Mouse (Mus musculus) CD4-positive helper T cell, adult 2 months (primary cell): ENCODE data around the gene Trmt11.
A peak's percentile ranks its signal among the peaks of the same experiment; 100 is the strongest.
"Not testable (repeated sequence)": the region's sequence is repeated elsewhere in the genome, so short reads cannot be mapped to it uniquely, and the experiment has no call there.

Source experiments
- DNase-seq: peaks from one replicate; pipeline ENCODE4 v3.0.0-alpha.2; 2012; ENCODE audit warnings: low read depth, missing footprints, low spot score

The Trmt11 gene

DNA sequence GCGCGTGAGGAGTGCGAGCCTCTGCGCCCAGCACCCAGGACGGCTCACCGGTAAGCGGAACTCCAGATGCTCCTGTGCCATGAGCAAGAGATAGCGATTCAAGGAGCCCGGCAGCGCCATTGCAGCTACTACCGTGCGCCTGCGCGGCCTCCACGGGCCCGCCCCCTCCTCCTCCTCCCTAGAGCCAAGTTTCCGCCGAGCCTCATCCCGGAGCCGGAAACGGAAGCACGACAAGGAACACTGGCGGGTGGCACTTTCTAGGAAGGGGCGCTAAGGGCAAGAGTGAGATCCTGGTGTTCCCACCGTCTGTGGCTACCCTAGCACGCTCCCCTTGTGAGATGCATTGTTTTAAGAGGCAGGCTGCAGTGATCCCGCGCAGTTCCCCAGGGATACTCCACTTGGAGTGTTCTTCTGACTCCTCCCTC, at the start of gene Trmt11:
Trmt11 (minus strand) TSS at position 208 of the 425 bp plus-strand sequence.
- peak; percentile 86 for DNase-seq

DNA sequence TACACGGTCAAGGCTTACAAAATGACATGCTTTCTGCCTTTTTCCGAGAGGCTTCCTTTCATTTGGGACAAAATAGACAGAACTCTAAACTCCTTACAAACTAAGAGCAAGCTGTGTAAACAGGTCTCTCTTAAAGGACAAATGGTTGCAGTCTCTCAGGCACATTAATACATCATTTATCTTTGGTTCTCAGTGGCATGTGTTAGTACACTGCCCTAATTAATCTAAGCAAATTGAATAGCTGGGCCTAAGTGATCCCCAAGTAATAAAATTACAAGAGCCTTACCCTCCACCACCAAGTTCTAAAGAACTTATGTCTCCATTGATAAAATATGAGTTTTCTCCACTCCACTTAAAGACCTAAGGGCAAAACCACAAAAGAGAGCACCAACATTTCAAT, 47.1 kb upstream of the Trmt11 start:
- DNase-seq, result no peak

DNA sequence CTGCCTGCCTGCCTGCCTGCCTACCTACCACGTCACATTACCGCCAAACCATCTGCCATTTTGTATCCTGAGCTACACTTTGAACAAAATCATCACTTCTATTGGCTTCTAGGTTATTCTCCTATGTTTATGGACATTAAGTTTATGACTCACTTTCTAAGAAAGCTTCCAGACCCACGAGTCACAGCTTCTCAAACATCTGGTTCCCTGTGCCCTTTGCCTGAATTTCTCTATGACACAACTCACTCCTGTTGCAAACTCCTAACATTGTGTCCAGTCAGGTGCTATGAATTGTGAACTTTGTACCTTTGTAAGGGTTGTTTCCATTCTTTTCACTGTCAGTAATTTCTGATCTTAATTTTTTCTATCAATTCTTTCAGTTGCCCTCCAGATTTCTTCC, 37.7 kb upstream of the Trmt11 start:
- no peak for DNase-seq

DNA sequence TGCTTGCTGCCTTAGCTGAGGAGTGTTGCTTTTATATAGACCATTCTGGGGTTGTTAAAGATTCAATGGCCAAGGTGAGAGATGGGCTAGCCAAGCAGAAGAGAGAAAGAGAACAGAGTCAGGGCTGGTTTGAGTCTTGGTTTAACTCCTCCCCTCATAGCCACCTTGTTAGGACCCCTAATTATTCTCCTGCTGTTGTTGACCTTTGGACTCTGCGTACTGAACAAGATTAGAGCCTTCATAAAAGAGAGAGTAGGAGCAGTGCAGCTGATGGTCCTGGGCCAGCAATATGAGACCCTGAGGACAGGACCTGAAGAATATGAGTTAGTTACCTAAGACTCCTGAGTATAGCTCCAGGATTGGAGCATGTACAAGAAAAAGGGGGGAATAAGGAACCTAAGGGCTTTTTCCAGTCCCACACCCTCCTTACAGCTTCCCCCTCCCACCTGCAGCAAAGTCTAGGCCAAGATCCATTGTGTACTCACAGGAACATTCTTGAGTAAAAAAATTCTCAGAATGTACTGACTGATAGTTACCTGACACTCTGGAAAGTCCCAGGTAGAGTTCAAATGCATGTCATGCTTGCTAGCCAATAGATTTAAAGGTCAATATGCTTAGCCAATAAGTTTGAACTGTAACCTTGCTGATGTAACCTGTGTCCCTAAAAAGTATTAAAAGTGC, 36.1 kb upstream of the Trmt11 start:
- DNase-seq, result not testable (repeated sequence)

DNA sequence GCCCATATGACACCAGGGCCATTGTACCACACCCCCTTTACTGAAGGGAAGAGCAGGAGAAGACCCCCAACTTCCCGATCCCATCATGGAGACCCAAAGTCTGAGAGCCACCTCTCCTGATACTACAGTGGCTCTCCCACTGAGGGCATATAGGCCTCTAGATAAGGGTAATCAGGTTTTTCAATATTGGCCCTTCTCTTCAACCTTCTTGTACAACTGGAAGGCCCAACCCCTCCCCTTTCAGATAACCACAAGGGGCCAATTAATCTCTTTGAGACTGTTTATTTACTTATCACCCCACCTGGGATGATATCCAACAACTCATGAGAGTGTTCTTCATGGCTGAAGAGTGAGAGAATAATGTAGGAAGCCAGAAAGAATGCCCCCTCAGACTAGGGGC, 32.2 kb upstream of the Trmt11 start:
- no peak for DNase-seq

GRCm38 (mm10) chr10:30629977-30630376, 29.4 kb upstream of the Trmt11 start:
- DNase-seq, result no peak

DNA sequence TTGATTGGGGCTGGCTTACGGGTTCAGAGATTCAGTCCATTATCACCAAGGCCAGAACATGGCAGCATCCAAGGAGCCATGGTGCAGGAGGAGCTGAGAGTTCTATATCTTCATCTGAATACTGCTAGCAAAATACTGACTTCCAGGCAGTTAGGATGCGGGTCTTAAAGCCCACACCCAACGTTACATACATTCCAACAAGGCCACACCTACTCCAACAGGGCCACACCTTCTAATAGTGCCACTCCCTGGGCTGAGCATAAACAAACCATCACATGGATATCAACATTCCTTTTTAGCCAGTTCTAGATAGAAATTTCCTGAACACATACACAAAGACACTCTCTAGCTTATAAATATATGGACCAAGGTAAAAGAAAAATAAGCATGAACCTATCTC, 29.0 kb upstream of the Trmt11 start, which contains the start of gene Hint3:
Hint3 (minus strand) TSS at position 120 of the 400 bp plus-strand sequence.
- no peak for DNase-seq

GRCm38 (mm10) chr10:30628444-30628843, 27.9 kb upstream of the Trmt11 start:
- not testable (repeated sequence) for DNase-seq

DNA sequence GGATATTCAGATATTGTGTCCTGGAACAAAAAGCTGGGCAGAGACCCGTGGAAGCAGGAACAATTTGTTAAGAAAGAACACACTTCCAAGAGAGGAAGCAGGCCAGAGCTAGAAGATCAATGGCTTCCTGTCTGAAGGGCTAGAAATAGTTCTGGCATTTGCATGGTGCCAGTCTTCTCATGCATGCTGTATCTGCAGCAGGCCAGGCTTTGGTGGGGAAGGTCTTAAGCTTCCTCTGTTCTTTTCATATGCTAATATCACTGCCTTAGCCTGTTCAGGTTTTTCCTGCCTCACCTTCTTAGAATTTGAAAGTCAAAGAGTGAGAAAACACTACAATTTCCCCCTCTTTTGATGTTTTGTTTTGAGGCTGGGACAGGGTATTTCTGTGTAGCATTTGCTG, 27.0 kb upstream of the Trmt11 start:
- peak; percentile 17 for DNase-seq

GRCm38 (mm10) chr10:30624161-30625019, 23.8 kb upstream of the Trmt11 start:
- no peak for DNase-seq

DNA sequence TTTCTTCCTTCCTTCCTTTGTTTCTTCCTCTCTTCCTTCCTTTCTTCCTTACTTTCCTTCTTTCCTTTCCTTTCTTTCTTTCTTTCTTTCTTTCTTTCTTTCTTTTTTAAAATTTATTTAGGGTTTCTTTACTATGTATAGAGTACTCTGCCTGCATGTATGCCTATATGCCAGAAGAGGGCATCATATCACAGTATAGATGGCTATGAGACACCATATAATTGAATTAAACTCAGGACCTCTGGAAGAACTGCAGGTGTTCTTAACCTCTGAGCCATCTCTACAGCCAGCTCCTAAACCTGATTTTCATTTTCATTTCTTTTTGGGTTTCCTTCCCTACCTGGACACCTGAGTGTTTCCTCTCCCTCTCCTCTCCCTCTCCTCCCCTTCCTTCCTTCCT, 22.4 kb upstream of the Trmt11 start:
- peak; percentile 60 for DNase-seq

- DNase-seq, result no peak
Measured at GRCm38 (mm10) chr10:30618918-30619210, 18.3 kb upstream of the Trmt11 start.

- peak; percentile 99 for DNase-seq
Measured at GRCm38 (mm10) chr10:30618091-30618917, 17.8 kb upstream of the Trmt11 start.

DNA sequence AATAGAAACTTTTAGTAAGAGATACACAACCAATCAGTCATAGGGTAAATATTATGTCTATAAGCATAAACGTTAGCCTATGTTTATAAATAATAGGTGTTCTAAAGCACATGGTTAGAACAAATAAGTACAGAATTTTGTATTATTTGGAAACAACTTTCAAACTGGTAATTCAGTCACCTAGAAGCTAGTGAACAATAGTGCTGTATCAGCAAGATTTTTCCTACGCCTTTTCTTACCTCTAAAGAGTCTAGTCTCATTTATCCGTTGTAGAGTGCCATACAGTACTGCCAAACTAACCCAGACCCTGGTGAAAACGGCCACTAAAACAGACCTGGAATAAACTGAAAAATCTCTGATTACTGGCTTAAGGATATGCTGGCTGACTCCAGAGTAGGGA, 12.5 kb upstream of the Trmt11 start:
- DNase-seq, result no peak

GRCm38 (mm10) chr10:30609614-30610013, 9.1 kb upstream of the Trmt11 start:
- DNase-seq, result no peak

DNA sequence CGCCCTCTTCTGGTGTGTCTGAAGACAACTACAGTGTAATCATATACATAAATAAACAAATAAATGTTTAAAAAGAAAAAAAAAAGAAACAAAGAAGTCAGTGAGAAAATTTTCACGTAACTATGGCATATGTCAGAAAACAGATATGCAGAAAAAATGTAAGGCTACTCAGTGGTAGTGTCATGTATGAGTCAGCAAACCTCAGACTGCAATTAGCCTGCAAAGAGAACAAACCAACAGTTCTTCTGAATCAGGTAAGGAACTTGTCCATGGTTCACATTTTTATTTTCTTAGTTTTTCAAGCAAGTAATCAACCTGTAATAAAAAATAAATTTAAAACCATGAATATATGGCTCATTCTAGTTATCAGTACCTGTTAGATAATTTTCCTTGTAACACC, 7.6 kb upstream of the Trmt11 start:
- DNase-seq, result no peak

- DNase-seq, result no peak
Measured at GRCm38 (mm10) chr10:30600094-30600534, 435 bp downstream of the Trmt11 start.

GRCm38 (mm10) chr10:30587037-30587436, 13.5 kb downstream of the Trmt11 start:
- peak; percentile 14 for DNase-seq

DNA sequence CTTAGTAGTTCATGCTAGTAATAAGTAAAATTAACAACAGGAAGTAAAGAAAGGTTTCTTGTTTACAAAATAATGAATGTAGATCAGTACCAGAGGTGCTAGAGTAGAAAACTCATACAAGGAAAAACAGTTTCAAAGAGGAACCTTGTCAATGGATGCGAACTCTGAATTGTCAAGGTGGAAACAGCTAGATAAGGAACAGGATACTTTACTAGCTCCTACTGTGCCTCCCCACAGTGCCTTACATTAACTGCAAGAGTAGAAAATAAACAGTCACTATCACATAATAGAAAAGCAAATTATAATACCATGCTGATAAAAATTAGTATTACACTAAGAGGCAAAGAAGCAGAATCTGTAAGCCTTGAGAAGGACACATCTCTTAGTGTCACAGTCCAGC, 14.9 kb downstream of the Trmt11 start:
- no peak for DNase-seq

- DNase-seq, result no peak
Measured at GRCm38 (mm10) chr10:30577670-30578280, 22.8 kb downstream of the Trmt11 start.

GRCm38 (mm10) chr10:30566364-30566763, 34.2 kb downstream of the Trmt11 start:
- no peak for DNase-seq

DNA sequence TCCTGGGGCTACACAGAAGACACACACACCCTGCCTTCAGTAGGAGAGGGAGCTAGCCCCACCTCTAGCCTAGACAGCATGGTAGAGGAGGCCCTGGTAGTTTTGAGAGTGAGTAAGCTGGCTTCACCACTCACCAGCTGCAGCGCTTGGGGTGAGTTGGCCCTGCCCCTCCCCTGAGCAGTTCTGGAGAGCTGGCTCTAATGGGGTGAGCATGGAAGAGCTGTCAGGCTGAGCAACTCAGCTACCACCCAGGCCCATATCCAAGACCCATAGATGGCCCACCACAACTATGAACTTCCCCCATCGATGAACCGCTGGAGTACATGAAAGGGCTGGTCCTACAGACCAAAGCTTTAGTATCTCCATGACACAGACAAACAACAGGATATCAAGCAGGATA, 35.9 kb downstream of the Trmt11 start:
- DNase-seq, result no peak
